Mouse (Mus musculus): Measurements from ENCODE around the gene Rbfox3. TPM values are rescaled to one million over a fixed set of nuclear protein-coding genes. Genes with fewer than 3 reads are reported as not detected.

Rbfox3 gene
- polyA plus RNA-seq, 1 experiment from 2014 or later, result 31.7 TPM

DNA sequence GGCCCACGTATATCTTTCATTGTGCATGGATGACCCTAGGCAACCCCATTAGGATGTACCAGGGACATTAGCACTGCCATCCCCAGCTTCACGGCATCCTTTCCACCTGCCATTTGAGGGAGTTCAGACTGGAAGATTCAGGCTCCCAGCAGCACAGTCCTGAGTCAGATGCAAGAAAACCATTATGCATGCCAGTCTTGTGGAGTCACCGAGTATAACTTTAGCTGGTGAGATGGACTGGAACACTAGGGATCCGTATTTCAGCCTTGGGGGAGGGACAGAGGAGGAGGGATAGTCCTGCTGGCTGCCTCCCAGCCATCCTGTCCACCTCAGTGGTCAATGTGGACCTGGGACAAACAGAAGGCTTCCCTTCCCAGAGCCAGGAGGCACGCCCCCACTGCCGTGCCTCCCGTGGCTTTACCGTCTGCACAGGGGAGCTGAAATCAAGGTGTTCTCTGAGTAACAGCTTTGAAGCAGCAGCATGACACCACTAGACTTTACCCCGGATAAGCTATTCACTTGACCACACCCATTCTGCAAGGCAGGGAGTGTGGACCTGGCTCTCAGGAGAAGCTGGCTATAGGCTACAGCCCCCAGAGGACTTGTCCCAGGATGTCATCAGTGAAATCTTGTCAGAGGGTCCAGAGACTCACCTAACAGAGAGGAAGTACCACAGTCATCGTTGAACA is 78.5 kb downstream of the Rbfox3 start:
- no peaks in the 10 kb centered on the region for H3K9me3 ChIP-seq (ENCODE audit: control insufficient read depth, low read length)
- no peak overlapping the region for H3K4me2 ChIP-seq (ENCODE audit: low read length)
- DNase-seq (no peak), ATAC-seq (ENCODE audit: low FRiP score, low TSS enrichment) (no peak)
- H3K27ac ChIP-seq (replicated peaks; ENCODE audit: low read depth, low read length), result no peak overlapping the region
- 79% methylated on average over 10 of the region's 10 CpGs for WGBS
- H3K4me1 ChIP-seq (ENCODE audit: control insufficient read depth, insufficient read depth, low read length), result peaks cover 8% of the 10 kb centered on the region; the same call in 1 of the 2 replicates
- H3K9ac ChIP-seq (replicated peaks; ENCODE audit: low read length), result no peak overlapping the region
- H3K27me3 ChIP-seq (ENCODE audit: control insufficient read depth, insufficient read depth, low read length), result no peaks in the 10 kb centered on the region
- no peak overlapping the region for H3K4me3 ChIP-seq (replicated peaks; ENCODE audit: low read depth, low read length)
- no peaks in the 10 kb centered on the region for H3K36me3 ChIP-seq (ENCODE audit: control insufficient read depth, insufficient read depth, low read length)

- Histone ChIP-seq H3K36me3 (ENCODE audit: control insufficient read depth, insufficient read depth, low read length) (no peaks in the 10 kb centered on the region), H3K9me3 (ENCODE audit: control insufficient read depth, low read length) (no peaks in the 10 kb centered on the region), H3K27me3 (ENCODE audit: control insufficient read depth, insufficient read depth, low read length) (no peaks in the 10 kb centered on the region), H3K4me2 (ENCODE audit: low read length) (no peak overlapping the region), H3K9ac (replicated peaks; ENCODE audit: low read length) (no peak overlapping the region), H3K27ac (replicated peaks; ENCODE audit: low read depth, low read length) (no peak overlapping the region), H3K4me1 (ENCODE audit: control insufficient read depth, insufficient read depth, low read length) (peaks cover 8% of the 10 kb centered on the region; the same call in 1 of the 2 replicates), H3K4me3 (replicated peaks; ENCODE audit: low read depth, low read length) (no peak overlapping the region)
- 70% methylated on average over 7 of the region's 7 CpGs for WGBS
- DNase-seq (no peak), ATAC-seq (ENCODE audit: low FRiP score, low TSS enrichment) (no peak)
Observed at GRCm38 (mm10) chr11:118831730-118832129, 79.7 kb downstream of the Rbfox3 start.

- H3K4me2 ChIP-seq (ENCODE audit: low read length), result 0 out of 2 replicates have a peak overlapping the region, but pooled peaks have one; percentile 8
- H3K4me3 ChIP-seq (replicated peaks; ENCODE audit: low read depth, low read length), result no peak overlapping the region
- DNase-seq (peak; percentile 66), ATAC-seq (ENCODE audit: low FRiP score, low TSS enrichment) (no peak)
- H3K27ac ChIP-seq (replicated peaks; ENCODE audit: low read depth, low read length), result peak overlapping the region; percentile 60
- peaks cover 15% of the 10 kb centered on the region for H3K4me1 ChIP-seq (ENCODE audit: control insufficient read depth, insufficient read depth, low read length)
- no peaks in the 10 kb centered on the region for H3K9me3 ChIP-seq (ENCODE audit: control insufficient read depth, low read length)
- no peaks in the 10 kb centered on the region for H3K27me3 ChIP-seq (ENCODE audit: control insufficient read depth, insufficient read depth, low read length)
- peak overlapping the region; percentile 14; the same call in 1 of the 2 replicates for H3K9ac ChIP-seq (replicated peaks; ENCODE audit: low read length)
- 37% methylated on average over 25 of the region's 25 CpGs for WGBS
- no peaks in the 10 kb centered on the region for H3K36me3 ChIP-seq (ENCODE audit: control insufficient read depth, insufficient read depth, low read length)
Observed at GRCm38 (mm10) chr11:118825280-118826094, 85.9 kb downstream of the Rbfox3 start.

GRCm38 (mm10) chr11:118821353-118821752 is 90.0 kb downstream of the Rbfox3 start:
- 77% methylated on average over 2 of the region's 2 CpGs for WGBS

DNA sequence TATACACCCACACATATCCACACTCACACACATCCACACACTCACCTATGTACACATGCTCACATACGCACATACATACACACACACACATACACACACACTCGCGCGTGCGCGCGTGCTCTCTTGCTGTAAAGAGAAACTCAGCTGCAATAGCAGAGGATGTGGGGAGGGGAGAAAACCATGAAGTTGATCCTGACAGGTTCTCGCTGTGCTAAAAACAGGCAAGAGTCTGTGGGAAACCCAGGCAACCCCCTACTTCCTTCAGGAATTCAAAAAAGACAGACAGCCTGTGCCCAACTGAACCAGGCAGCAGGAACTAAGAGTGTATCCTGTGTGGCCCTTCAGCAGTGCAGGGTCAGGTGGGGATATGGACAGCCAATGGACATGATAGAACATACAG is 92.9 kb downstream of the Rbfox3 start:
- Histone ChIP-seq H3K27ac (replicated peaks; ENCODE audit: low read depth, low read length) (no peak overlapping the region), H3K9ac (replicated peaks; ENCODE audit: low read length) (no peak overlapping the region), H3K27me3 (ENCODE audit: control insufficient read depth, insufficient read depth, low read length) (no peaks in the 10 kb centered on the region), H3K4me3 (replicated peaks; ENCODE audit: low read depth, low read length) (no peak overlapping the region), H3K4me2 (ENCODE audit: low read length) (no peak overlapping the region), H3K4me1 (ENCODE audit: control insufficient read depth, insufficient read depth, low read length) (peaks cover 15% of the 10 kb centered on the region), H3K9me3 (ENCODE audit: control insufficient read depth, low read length) (no peaks in the 10 kb centered on the region), H3K36me3 (ENCODE audit: control insufficient read depth, insufficient read depth, low read length) (no peaks in the 10 kb centered on the region)
- ATAC-seq (ENCODE audit: low FRiP score, low TSS enrichment) (no peak), DNase-seq (no peak)
- 81% methylated on average over 8 of the region's 8 CpGs for WGBS

More at GRCm38 (mm10) chr11:118821353-118821752, 90.0 kb downstream of the Rbfox3 start:
- Histone ChIP-seq H3K36me3 (ENCODE audit: control insufficient read depth, insufficient read depth, low read length) (no peaks in the 10 kb centered on the region), H3K4me3 (replicated peaks; ENCODE audit: low read depth, low read length) (no peak overlapping the region), H3K4me2 (ENCODE audit: low read length) (no peak overlapping the region), H3K27me3 (ENCODE audit: control insufficient read depth, insufficient read depth, low read length) (no peaks in the 10 kb centered on the region), H3K4me1 (ENCODE audit: control insufficient read depth, insufficient read depth, low read length) (peaks cover 12% of the 10 kb centered on the region), H3K9me3 (ENCODE audit: control insufficient read depth, low read length) (no peaks in the 10 kb centered on the region), H3K9ac (replicated peaks; ENCODE audit: low read length) (no peak overlapping the region), H3K27ac (replicated peaks; ENCODE audit: low read depth, low read length) (no peak overlapping the region)
- DNase-seq, result no peak
- no peak for ATAC-seq (ENCODE audit: low FRiP score, low TSS enrichment)

DNA sequence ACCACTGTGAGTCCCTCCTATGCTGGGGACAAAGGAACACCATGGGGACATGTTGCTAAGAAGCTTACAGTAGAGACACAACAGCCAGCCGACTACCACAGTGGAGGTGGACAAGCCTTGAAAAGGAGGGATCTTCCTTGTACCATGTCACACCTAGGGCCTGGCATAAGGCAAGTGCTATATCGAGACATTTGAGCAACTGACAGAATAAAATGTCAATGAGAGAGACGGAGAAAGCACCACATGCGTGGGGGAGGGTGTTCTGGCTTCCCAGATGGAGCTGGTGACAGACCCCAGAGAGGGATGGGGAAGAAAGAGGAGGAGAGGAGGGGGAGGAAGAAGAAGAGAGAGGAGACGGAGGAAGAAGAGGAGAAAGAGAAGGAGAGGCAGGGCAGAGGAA is 96.3 kb downstream of the Rbfox3 start:
- Histone ChIP-seq H3K27me3 (ENCODE audit: control insufficient read depth, insufficient read depth, low read length) (no peaks in the 10 kb centered on the region), H3K4me3 (replicated peaks; ENCODE audit: low read depth, low read length) (no peak overlapping the region), H3K27ac (replicated peaks; ENCODE audit: low read depth, low read length) (no peak overlapping the region), H3K36me3 (ENCODE audit: control insufficient read depth, insufficient read depth, low read length) (no peaks in the 10 kb centered on the region), H3K4me2 (ENCODE audit: low read length) (no peak overlapping the region), H3K9ac (replicated peaks; ENCODE audit: low read length) (no peak overlapping the region), H3K9me3 (ENCODE audit: control insufficient read depth, low read length) (no peaks in the 10 kb centered on the region), H3K4me1 (ENCODE audit: control insufficient read depth, insufficient read depth, low read length) (peaks cover 17% of the 10 kb centered on the region)
- 72% methylated on average over 5 of the region's 5 CpGs for WGBS
- DNase-seq (no peak), ATAC-seq (ENCODE audit: low FRiP score, low TSS enrichment) (no peak)

- Histone ChIP-seq H3K27me3 (ENCODE audit: control insufficient read depth, insufficient read depth, low read length) (no peaks in the 10 kb centered on the region), H3K27ac (replicated peaks; ENCODE audit: low read depth, low read length) (peak overlapping the region; percentile 70), H3K36me3 (ENCODE audit: control insufficient read depth, insufficient read depth, low read length) (no peaks in the 10 kb centered on the region), H3K9me3 (ENCODE audit: control insufficient read depth, low read length) (no peaks in the 10 kb centered on the region), H3K9ac (replicated peaks; ENCODE audit: low read length) (peak overlapping the region; percentile 26; the same call in 1 of the 2 replicates), H3K4me1 (ENCODE audit: control insufficient read depth, insufficient read depth, low read length) (peaks cover 17% of the 10 kb centered on the region), H3K4me3 (replicated peaks; ENCODE audit: low read depth, low read length) (no peak overlapping the region), H3K4me2 (ENCODE audit: low read length) (no peak overlapping the region)
- WGBS, result 59% methylated on average over 11 of the region's 11 CpGs
- DNase-seq (no peak), ATAC-seq (ENCODE audit: low FRiP score, low TSS enrichment) (no peak)
Observed at GRCm38 (mm10) chr11:118813942-118814341, 97.5 kb downstream of the Rbfox3 start.

GRCm38 (mm10) chr11:118811404-118811803 is 100.0 kb downstream of the Rbfox3 start:
- Histone ChIP-seq H3K27ac (replicated peaks; ENCODE audit: low read depth, low read length) (no peak overlapping the region), H3K4me3 (replicated peaks; ENCODE audit: low read depth, low read length) (no peak overlapping the region), H3K4me1 (ENCODE audit: control insufficient read depth, insufficient read depth, low read length) (peaks cover 17% of the 10 kb centered on the region), H3K4me2 (ENCODE audit: low read length) (no peak overlapping the region), H3K9ac (replicated peaks; ENCODE audit: low read length) (no peak overlapping the region), H3K9me3 (ENCODE audit: control insufficient read depth, low read length) (no peaks in the 10 kb centered on the region), H3K27me3 (ENCODE audit: control insufficient read depth, insufficient read depth, low read length) (no peaks in the 10 kb centered on the region), H3K36me3 (ENCODE audit: control insufficient read depth, insufficient read depth, low read length) (no peaks in the 10 kb centered on the region)
- 90% methylated on average over 7 of the region's 7 CpGs for WGBS
- no peak for ATAC-seq (ENCODE audit: low FRiP score, low TSS enrichment)
- no peak for DNase-seq
